Mouse (Mus musculus) layer of hippocampus, adult 9-11 months (tissue): ENCODE results near the gene Tarm1.

Experiments used
- DNase-seq: peaks from one replicate; pipeline ENCODE4 v3.0.0; 2022

Gene Tarm1

DNA sequence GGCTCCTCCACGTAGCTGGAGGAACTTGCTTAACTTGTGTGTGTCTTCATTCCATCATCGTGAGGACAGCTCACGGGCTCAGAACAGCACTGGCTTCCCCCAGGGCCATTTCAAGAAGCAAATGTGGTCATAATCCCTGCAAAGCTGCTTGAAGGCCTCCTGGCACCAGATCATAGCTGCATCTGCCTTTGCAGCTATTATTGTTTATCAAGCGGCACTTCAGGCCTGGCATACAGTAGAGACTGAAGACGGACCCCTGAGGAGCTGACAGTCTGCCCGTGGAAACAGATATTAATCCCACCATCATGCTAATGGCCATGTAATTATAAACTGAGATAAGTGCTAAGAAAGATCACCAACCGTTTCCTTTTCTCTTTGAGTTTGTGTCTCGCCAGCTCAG, 61.9 kb downstream of the Tarm1 start:
- no peak for DNase-seq

DNA sequence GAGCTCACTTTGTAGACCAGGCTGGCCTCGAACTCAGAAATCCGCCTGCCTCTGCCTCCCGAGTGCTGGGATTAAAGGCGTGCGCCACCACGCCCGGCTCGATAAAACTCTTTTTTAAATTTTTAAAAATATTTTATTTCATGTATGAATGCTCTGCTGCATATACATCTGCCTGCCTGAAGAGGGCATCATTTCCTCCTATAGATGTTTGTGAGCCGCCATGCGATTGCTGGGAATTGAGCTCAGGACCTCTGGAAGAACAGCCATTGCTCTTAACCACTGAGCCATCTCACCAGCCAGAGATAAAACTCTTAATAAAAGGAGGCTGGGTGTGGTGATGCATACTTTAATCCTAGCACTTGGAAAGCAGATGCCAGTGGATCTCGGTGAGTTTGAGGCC, 62.4 kb downstream of the Tarm1 start:
- no peak for DNase-seq

DNA sequence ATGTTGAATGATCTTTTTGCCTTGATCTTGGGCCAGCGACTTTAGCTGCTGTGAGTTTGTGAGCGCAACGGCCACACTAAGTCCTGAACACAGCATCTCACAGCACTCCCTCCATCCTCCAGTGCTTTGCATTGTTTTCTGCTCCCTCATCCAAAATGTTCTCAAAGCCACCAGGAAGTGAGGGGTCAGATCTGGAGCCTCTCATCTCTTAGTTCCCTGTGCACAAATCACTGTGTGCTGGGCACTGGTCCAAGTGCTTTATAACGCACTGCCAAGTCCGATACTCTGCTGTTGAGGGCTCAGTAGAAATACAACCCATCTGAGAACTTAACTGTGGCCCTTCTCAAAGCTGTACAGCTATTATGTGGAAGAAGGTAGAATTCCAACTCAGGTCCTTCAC, 64.5 kb downstream of the Tarm1 start:
- no peak for DNase-seq
